Comparison of ENCODE assay signal across 8 mouse cellular contexts in the genomic region with DNA sequence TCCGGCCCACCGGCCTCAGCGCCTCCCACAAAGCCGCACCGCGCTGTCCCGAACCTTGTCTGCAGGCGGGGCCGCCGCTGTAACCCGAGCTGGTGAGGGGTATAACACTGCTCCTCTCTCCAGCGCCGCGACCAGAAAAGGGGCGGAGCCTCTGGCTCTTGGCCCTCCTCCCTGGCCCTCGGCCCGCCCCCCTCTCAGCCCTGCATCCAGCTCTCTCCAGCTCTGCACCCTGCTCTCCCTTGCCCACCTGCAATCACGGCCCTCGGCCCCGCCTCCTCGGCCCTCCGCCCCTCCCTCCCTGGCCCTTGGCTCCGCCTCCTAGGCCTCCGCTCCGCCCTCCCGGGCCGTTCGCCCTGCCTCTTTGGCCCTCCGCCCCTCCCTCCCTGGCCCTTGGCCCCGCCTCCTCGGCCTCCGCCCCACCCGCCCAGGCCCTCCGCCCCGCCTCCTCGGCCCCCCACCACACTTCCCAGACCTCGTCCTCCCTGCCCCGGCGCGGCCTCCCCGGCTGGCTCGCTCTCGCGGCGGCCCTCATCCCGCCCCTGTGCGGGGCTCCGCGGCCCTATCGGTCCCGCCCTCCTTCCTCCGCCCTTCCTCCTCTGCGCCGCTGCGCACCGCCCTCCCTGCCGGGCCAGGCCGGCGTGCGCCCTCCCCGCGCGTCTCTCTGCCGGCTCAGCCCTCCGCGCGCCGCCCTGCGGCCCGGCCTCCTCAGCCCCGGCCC. TPM values are rescaled to one million over a fixed set of nuclear protein-coding genes. Genes with fewer than 3 reads are reported as not detected.
DNase-seq lines count a peak whose midpoint lies in the region; ATAC-seq and TF ChIP-seq lines count a peak whose summit lies in the region.

Gene Rassf8 (plus strand): TSS at position 617 of the 718 bp plus-strand sequence.

- peak within 1 kb of the TSS; percentile 82 for H3K4me3 ChIP-seq in ES-Bruce4 (ENCODE audit: low read depth, low read length)
- H3K4me3 ChIP-seq in forebrain, embryonic 16.5 days (replicated peaks; ENCODE audit: low read length) = peak within 1 kb of the TSS; percentile 65
- H3K4me3 ChIP-seq in lung, adult 2 months (replicated peaks; ENCODE audit: extremely low read depth, low read depth, low read length) = peak within 1 kb of the TSS; percentile 84
- peak within 1 kb of the TSS; percentile 70 for H3K4me3 ChIP-seq in neural tube, embryonic 15.5 days (replicated peaks)

- peak within 1 kb of the TSS; percentile 88 for H3K4me2 ChIP-seq in forebrain, embryonic 16.5 days (ENCODE audit: low read length)
- H3K4me2 ChIP-seq in neural tube, embryonic 15.5 days = peak within 1 kb of the TSS; percentile 83

- WGBS in forebrain, embryonic 16.5 days = under 1% methylated on average over 48 of the region's 71 CpGs
- WGBS in lung, adult 2 months = under 1% methylated on average over 47 of the region's 71 CpGs
- under 1% methylated on average over 61 of the region's 71 CpGs for WGBS in neural tube, embryonic 15.5 days

- ATAC-seq in cerebellum, adult (ENCODE audit: insufficient number of reproducible peaks, low FRiP score, low TSS enrichment) = peak; percentile 90
- ATAC-seq in forebrain, embryonic 16.5 days = peak; percentile 97
- ATAC-seq in neural tube, embryonic 15.5 days (ENCODE audit: low FRiP score) = peak; percentile 94

- no peak for TF ChIP-seq CTCF in ES-Bruce4 (IDR thresholded peaks at IDR 0.05; ENCODE audit: low read depth, low read length)
- TF ChIP-seq CTCF in lung, adult 2 months (IDR thresholded peaks at IDR 0.05; ENCODE audit: insufficient read depth, low read length) = no peak

- peak within 1 kb of the TSS; percentile 77 for H3K9ac ChIP-seq in ES-Bruce4 (ENCODE audit: low read depth, poor library complexity, severe bottlenecking)
- peak within 1 kb of the TSS; percentile 67 for H3K9ac ChIP-seq in forebrain, embryonic 16.5 days (replicated peaks; ENCODE audit: low read depth, low read length)
- peak within 1 kb of the TSS; percentile 68 for H3K9ac ChIP-seq in neural tube, embryonic 15.5 days (replicated peaks)

- TF ChIP-seq EP300 in ES-Bruce4 (IDR thresholded peaks at IDR 0.05; ENCODE audit: insufficient read depth, low read depth, low read length) = no peak

- intact Hi-C loops in heart, postnatal 25 days (cut with DNase I) = loop anchor here (2.0 to 10.0 kb wide), 3 partner anchors 47 to 491 kb away; partner anchors contain the start of genes Bhlhe41 and Kras

- no peak for TF ChIP-seq POLR2A in ES-Bruce4 (IDR thresholded peaks at IDR 0.05; ENCODE audit: insufficient read depth, low read length)
- TF ChIP-seq POLR2A in lung, adult 2 months (IDR thresholded peaks at IDR 0.05; ENCODE audit: borderline replicate concordance, extremely low read depth, low read depth, low read length) = peak; percentile 50; the same call in 1 of the 2 replicates

- no peaks in the 10 kb centered on the region; the same call in 1 of the 2 replicates for H3K27me3 ChIP-seq in ES-Bruce4 (ENCODE audit: control insufficient read depth, insufficient read depth, low read length, poor library complexity, severe bottlenecking)
- no peaks in the 10 kb centered on the region for H3K27me3 ChIP-seq in forebrain, embryonic 16.5 days (replicated peaks; ENCODE audit: control insufficient read depth, insufficient read depth, low read length)
- H3K27me3 ChIP-seq in neural tube, embryonic 15.5 days (replicated peaks) = no peaks in the 10 kb centered on the region

- H3K9me3 ChIP-seq in ES-Bruce4 (replicated peaks; ENCODE audit: control insufficient read depth, insufficient read depth, low read length, poor library complexity, severe bottlenecking) = no peaks in the 10 kb centered on the region
- H3K9me3 ChIP-seq in forebrain, embryonic 16.5 days (ENCODE audit: control insufficient read depth, low read length) = no peaks in the 10 kb centered on the region
- H3K9me3 ChIP-seq in neural tube, embryonic 15.5 days (replicated peaks) = no peaks in the 10 kb centered on the region

- peak; percentile 87 for DNase-seq in heart, postnatal 25 days (ENCODE audit: low spot score)
- peak; percentile 77 to 80 for DNase-seq in layer of hippocampus, adult 18-20 months (ENCODE audit: low spot score in 2 of 2)
- DNase-seq in lung, adult 2 months = peak; percentile 88
- peak; percentile 93 for DNase-seq in testis, postnatal 14 days (ENCODE audit: low spot score)

- peaks cover 2% of the 10 kb centered on the region for H3K4me1 ChIP-seq in ES-Bruce4 (ENCODE audit: control insufficient read depth, insufficient read depth, low read length)
- peaks cover 14% of the 10 kb centered on the region for H3K4me1 ChIP-seq in forebrain, embryonic 16.5 days (replicated peaks; ENCODE audit: control insufficient read depth, insufficient read depth, low read length)
- H3K4me1 ChIP-seq in lung, adult 2 months (ENCODE audit: control insufficient read depth, insufficient read depth, low read length) = peaks cover 5% of the 10 kb centered on the region
- H3K4me1 ChIP-seq in neural tube, embryonic 15.5 days = peaks cover 19% of the 10 kb centered on the region; the same call in 1 of the 2 replicates

- no peak within 1 kb of the TSS for H3K27ac ChIP-seq in ES-Bruce4 (ENCODE audit: insufficient read depth, low read length)
- H3K27ac ChIP-seq in forebrain, embryonic 16.5 days (ENCODE audit: low read length) = peak within 1 kb of the TSS; percentile 72
- peak within 1 kb of the TSS; percentile 73 for H3K27ac ChIP-seq in neural tube, embryonic 15.5 days (replicated peaks)

- no peaks in the 10 kb centered on the region for H3K36me3 ChIP-seq in ES-Bruce4 (ENCODE audit: control insufficient read depth, insufficient read depth, low read length, poor library complexity, severe bottlenecking)
- H3K36me3 ChIP-seq in forebrain, embryonic 16.5 days (ENCODE audit: control insufficient read depth, insufficient read depth) = no peaks in the 10 kb centered on the region
- no peaks in the 10 kb centered on the region for H3K36me3 ChIP-seq in neural tube, embryonic 15.5 days

RNA-seq across cellular contexts. Expression of gene Rassf8, which starts in this region (rescaled TPM):
- 13.8 and 20.8 TPM in 2 replicates for polyA plus RNA-seq in ES-Bruce4 (2011; ENCODE audit: insufficient read depth, insufficient read length, low read depth, missing spikeins)
- 3.4 and 4.0 TPM in 2 replicates for polyA plus RNA-seq in forebrain, embryonic 16.5 days (2015; fragmentation: Nextera tagmentation; extraction: Ambion mirVana)
- total RNA-seq in heart, postnatal 25 days (2021) = 10 to 100 TPM; 56.4 to 56.8 TPM
- total RNA-seq in layer of hippocampus, adult 18-20 months (2021) = 10 to 100 TPM; 23.7 to 27.3 TPM
- 23.0 and 34.2 TPM in 2 replicates for polyA plus RNA-seq in lung, adult 2 months (2012; rRNA removed)
- 5.3 TPM in 2 replicates for polyA plus RNA-seq in neural tube, embryonic 15.5 days (2015; fragmentation: Nextera tagmentation; extraction: Ambion mirVana)
